Mouse (Mus musculus): ENCODE data around the gene Rfx2.

DNA sequence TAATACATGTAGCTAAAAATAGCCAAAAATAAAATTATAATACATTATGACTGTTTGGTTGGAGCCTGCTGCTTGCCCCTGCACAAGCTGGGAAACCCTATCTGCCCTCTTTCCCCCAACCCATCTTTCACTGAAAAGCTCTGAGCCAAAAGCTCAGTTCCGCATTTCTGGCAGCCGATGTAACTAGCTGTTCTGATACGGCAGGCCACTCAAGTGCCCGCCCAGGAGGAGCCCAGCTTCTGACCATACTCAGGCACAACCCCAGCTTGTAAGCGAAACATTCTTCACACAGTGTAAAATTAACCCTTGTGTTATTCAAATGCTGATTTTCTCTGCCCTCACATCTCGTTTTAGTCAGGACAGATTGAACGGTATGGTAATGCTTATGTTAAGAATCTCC, 28.1 kb upstream of the Rfx2 start:
- TF ChIP-seq CTCF (IDR thresholded peaks at IDR 0.05): no peak
- no peak for TF ChIP-seq EP300 (IDR thresholded peaks at IDR 0.05)
